Mouse (Mus musculus) intestine, embryonic 16.5 days (tissue): ENCODE data around the gene March1. TPM values are rescaled to one million over a fixed set of nuclear protein-coding genes. Genes with fewer than 3 reads are reported as not detected.

Source experiments
- ATAC-seq: fragments of 200-750 bp; cut with Nextera tagmentation; 2 replicates; pipeline ENCODE4 v1.8.0; 2017; ENCODE audit warnings: moderate TSS enrichment, moderate library complexity
- H3K27ac ChIP-seq: fragments of 300-500 bp; sonication (generic); 2 replicates; pipeline ENCODE4 v1.5.1; 2014; ENCODE audit warnings: mild to moderate bottlenecking, low read length
- H3K27me3 ChIP-seq: fragments of 300-500 bp; sonication (generic); replicated peaks from 2 replicates; pipeline ENCODE4 v1.6.1; 2014; ENCODE audit warnings: low read length, control low read depth, mixed read lengths; ENCODE audit not compliant: control insufficient read depth, insufficient read depth
- H3K36me3 ChIP-seq: fragments of 300-500 bp; sonication (generic); 2 replicates; pipeline ENCODE4 v1.6.1; 2014; ENCODE audit warnings: low read length, control low read depth; ENCODE audit not compliant: control insufficient read depth, insufficient read depth
- H3K4me1 ChIP-seq: fragments of 300-500 bp; sonication (generic); 2 replicates; pipeline ENCODE4 v1.6.1; 2014; ENCODE audit warnings: low read length, control low read depth, mixed read lengths; ENCODE audit not compliant: control insufficient read depth, insufficient read depth
- H3K4me2 ChIP-seq: fragments of 300-500 bp; sonication (generic); 2 replicates; pipeline ENCODE4 v1.6.1; 2014; ENCODE audit warnings: low read depth, low read length, control low read depth
- H3K4me3 ChIP-seq: fragments of 300-500 bp; sonication (generic); 2 replicates; pipeline ENCODE4 v1.5.1; 2014; ENCODE audit warnings: mild to moderate bottlenecking, low read length
- H3K9ac ChIP-seq: fragments of 300-500 bp; sonication (generic); 2 replicates; pipeline ENCODE4 v1.6.1; 2014; ENCODE audit warnings: low read depth, low read length
- H3K9me3 ChIP-seq: fragments of 300-500 bp; sonication (generic); 2 replicates; pipeline ENCODE4 v1.6.1; 2016; ENCODE audit warnings: low read length, control low read depth; ENCODE audit not compliant: control insufficient read depth
- WGBS: fragments of 180-500 bp; shearing (Covaris S2); extraction: QIAGEN DNeasy Blood & Tissue Kit; methylation state at CpG from one replicate; pipeline ENCODE4 v1.1.7; 2014; 5-methylcytosine and 5-hydroxymethylcytosine counted together
- polyA plus RNA-seq: library from polyadenylated mRNA; unstranded; fragments of >200 nt; fragmentation: Nextera tagmentation; extraction: Ambion mirVana; gene quantifications from 2 replicates; pipeline ENCODE4 v1.2.1, GENCODE M21; 2015

March1 gene
- polyA plus RNA-seq, 1 experiment from 2014 or later = 0.51 TPM

- Histone ChIP-seq H3K9ac (no peak overlapping the region), H3K36me3 (no peaks in the 10 kb centered on the region), H3K27ac (no peak overlapping the region), H3K4me1 (no peaks in the 10 kb centered on the region), H3K9me3 (no peaks in the 10 kb centered on the region), H3K27me3 (no peaks in the 10 kb centered on the region), H3K4me2 (no peak overlapping the region), H3K4me3 (no peak overlapping the region)
- no peak for ATAC-seq
- WGBS = 17% methylated on average over 10 of the region's 10 CpGs
Measured at GRCm38 (mm10) chr8:65966502-65967222, 349.0 kb downstream of the March1 start.

DNA sequence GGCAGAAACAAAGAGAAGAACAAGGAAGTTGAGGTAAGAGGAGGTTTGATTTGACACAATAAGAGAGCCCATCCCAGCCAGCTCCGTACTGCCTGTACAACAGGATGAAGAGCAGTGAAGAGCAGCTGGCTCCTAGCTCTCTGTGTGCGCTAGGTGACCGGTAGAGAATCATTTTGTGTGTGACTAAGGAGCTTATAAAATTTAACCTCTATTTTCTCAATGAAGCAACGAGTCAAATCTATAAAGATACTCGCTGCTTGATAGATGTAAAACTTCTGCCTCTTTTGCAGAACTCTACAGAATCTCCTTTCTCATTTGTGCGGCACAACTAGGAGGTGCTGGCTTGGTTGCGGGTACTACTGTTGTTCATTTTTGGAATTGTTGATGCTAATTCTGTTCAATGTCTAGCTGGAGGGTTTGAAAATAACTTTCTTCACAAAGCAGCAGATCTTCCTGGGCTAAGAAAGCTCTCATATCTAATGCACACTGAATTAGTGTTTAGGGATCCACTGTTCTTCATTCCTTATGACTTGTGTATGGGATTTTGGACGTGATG lies 349.6 kb downstream of the March1 start:
- H3K4me3 ChIP-seq = no peak overlapping the region
- no peaks in the 10 kb centered on the region for H3K27me3 ChIP-seq
- 70% methylated on average over 8 of the region's 8 CpGs for WGBS
- ATAC-seq = no peak
- no peaks in the 10 kb centered on the region for H3K4me1 ChIP-seq
- H3K4me2 ChIP-seq = no peak overlapping the region
- H3K9me3 ChIP-seq = no peaks in the 10 kb centered on the region
- no peaks in the 10 kb centered on the region for H3K36me3 ChIP-seq
- no peak overlapping the region for H3K9ac ChIP-seq
- no peak overlapping the region for H3K27ac ChIP-seq

DNA sequence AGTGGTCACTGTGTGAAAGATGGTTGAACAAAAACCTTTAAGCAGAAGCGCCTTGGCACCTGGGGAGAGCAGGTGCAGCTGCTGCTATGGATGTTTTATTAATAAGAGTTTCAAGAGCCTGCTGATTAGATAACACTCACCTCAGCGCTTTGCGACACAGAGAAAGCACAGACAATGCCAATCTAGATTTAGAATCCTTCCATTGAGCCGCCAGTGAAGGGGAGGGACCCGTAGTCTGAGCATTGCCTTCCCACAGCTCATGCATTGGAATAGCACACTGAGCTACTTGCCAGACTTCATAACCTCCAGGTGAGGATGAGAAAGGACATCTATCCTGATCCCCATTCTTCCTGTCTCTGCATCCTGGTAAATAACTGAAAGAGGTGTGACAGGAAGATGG lies 359.2 kb downstream of the March1 start:
- no peak overlapping the region for H3K27ac ChIP-seq
- H3K4me1 ChIP-seq = no peaks in the 10 kb centered on the region
- no peaks in the 10 kb centered on the region for H3K9me3 ChIP-seq
- no peaks in the 10 kb centered on the region for H3K27me3 ChIP-seq
- H3K36me3 ChIP-seq = no peaks in the 10 kb centered on the region
- no peak overlapping the region for H3K4me3 ChIP-seq
- 71% methylated on average over 5 of the region's 5 CpGs for WGBS
- no peak for ATAC-seq
- no peak overlapping the region for H3K4me2 ChIP-seq
- H3K9ac ChIP-seq = no peak overlapping the region

DNA sequence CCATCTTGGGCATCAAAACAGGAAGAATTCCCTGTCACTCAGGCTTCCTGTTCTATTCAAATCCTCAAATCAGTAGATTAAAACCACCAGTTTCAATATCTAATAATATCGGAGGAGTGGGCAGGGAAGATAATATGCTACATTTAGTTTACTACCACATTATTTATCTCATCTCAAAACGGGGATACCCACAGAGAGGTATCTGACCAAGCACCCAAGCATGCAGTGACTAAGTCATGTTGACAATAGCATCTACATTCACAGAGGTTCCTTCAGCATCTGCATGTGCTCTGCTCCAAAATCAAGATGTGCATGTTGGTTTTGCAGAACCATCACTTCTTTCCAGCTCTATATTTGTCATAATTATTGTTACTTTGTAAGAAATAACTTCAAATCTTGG lies 364.3 kb downstream of the March1 start:
- ATAC-seq = no peak
- H3K27me3 ChIP-seq = no peaks in the 10 kb centered on the region
- no peak overlapping the region for H3K9ac ChIP-seq
- no peaks in the 10 kb centered on the region for H3K4me1 ChIP-seq
- no peak overlapping the region for H3K27ac ChIP-seq
- H3K4me3 ChIP-seq = no peak overlapping the region
- WGBS = 86% methylated on average over 2 of the region's 2 CpGs
- H3K36me3 ChIP-seq = no peaks in the 10 kb centered on the region
- no peak overlapping the region for H3K4me2 ChIP-seq
- no peaks in the 10 kb centered on the region for H3K9me3 ChIP-seq

DNA sequence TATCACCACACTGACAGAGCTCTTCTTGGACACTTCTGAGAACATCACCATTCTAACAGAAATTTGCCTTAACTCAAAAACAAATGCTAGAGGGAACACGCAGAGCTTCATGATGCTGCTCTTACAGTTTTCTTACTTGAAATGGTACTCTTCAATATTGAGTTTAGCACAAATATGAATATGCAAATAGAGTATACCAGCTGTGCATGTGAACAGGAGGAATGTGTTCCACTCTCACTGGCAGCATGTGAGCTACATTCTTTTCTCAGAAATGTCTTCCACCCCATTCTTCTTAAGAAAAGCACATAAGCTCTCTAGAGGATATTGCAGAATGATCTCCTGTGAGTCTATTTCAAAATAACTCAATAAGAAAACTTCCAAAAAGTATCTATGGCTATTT lies 370.0 kb downstream of the March1 start:
- no peaks in the 10 kb centered on the region for H3K4me1 ChIP-seq
- 81% methylated on average over 1 of the region's 1 CpGs for WGBS
- no peak overlapping the region for H3K9ac ChIP-seq
- no peak overlapping the region for H3K27ac ChIP-seq
- no peaks in the 10 kb centered on the region for H3K36me3 ChIP-seq
- no peaks in the 10 kb centered on the region for H3K27me3 ChIP-seq
- H3K9me3 ChIP-seq = no peaks in the 10 kb centered on the region
- no peak overlapping the region for H3K4me2 ChIP-seq
- no peak overlapping the region for H3K4me3 ChIP-seq
- no peak for ATAC-seq

DNA sequence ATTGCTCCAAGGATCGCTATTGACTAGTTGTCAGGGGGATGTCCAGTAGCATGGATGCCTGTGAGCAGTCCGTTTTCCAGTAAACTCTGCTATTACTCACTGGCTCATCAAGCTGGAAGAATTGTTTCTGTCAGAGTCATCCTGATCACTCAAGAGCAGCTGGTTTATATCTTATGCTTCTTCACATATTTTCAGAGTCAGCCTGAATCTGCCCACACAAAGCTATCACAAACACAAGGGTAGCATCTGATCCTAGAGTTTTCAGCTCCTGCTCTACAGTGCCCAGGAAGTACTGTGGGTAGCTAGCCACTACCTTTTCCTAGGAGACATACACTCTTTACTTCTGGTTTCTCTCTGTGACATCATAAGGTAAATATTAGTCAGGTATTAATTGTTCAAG lies 405.1 kb downstream of the March1 start:
- no peak overlapping the region for H3K9ac ChIP-seq
- WGBS = 79% methylated on average over 2 of the region's 2 CpGs
- H3K4me2 ChIP-seq = no peak overlapping the region
- no peak overlapping the region for H3K27ac ChIP-seq
- no peaks in the 10 kb centered on the region for H3K27me3 ChIP-seq
- no peaks in the 10 kb centered on the region for H3K4me1 ChIP-seq
- H3K36me3 ChIP-seq = no peaks in the 10 kb centered on the region
- H3K4me3 ChIP-seq = no peak overlapping the region
- no peaks in the 10 kb centered on the region for H3K9me3 ChIP-seq
- no peak for ATAC-seq

GRCm38 (mm10) chr8:66033651-66034050 lies 416.0 kb downstream of the March1 start:
- ATAC-seq = no peak
- H3K27me3 ChIP-seq = no peaks in the 10 kb centered on the region

GRCm38 (mm10) chr8:66034429-66034828 lies 416.7 kb downstream of the March1 start:
- Histone ChIP-seq H3K4me2 (no peak overlapping the region), H3K4me1 (no peaks in the 10 kb centered on the region), H3K4me3 (no peak overlapping the region), H3K27ac (no peak overlapping the region), H3K27me3 (no peaks in the 10 kb centered on the region), H3K9me3 (no peaks in the 10 kb centered on the region), H3K9ac (no peak overlapping the region), H3K36me3 (no peaks in the 10 kb centered on the region)
- no peak for ATAC-seq
- 84% methylated on average over 3 of the region's 3 CpGs for WGBS

More at GRCm38 (mm10) chr8:66033651-66034050, 416.0 kb downstream of the March1 start:
- no peaks in the 10 kb centered on the region for H3K36me3 ChIP-seq
- no peaks in the 10 kb centered on the region for H3K9me3 ChIP-seq
- no peak overlapping the region for H3K4me2 ChIP-seq
- no peak overlapping the region for H3K4me3 ChIP-seq
- H3K27ac ChIP-seq = no peak overlapping the region
- no peak overlapping the region for H3K9ac ChIP-seq
- no peaks in the 10 kb centered on the region for H3K4me1 ChIP-seq
- WGBS = 72% methylated on average over 3 of the region's 3 CpGs

GRCm38 (mm10) chr8:66094152-66094551 lies 476.5 kb downstream of the March1 start:
- no peaks in the 10 kb centered on the region for H3K27me3 ChIP-seq
- H3K4me1 ChIP-seq = no peaks in the 10 kb centered on the region
- H3K27ac ChIP-seq = no peak overlapping the region
- no peak overlapping the region for H3K4me3 ChIP-seq
- 87% methylated on average over 3 of the region's 3 CpGs for WGBS
- no peak for ATAC-seq
- no peaks in the 10 kb centered on the region for H3K36me3 ChIP-seq
- no peak overlapping the region for H3K9ac ChIP-seq
- no peak overlapping the region for H3K4me2 ChIP-seq
- H3K9me3 ChIP-seq = no peaks in the 10 kb centered on the region

DNA sequence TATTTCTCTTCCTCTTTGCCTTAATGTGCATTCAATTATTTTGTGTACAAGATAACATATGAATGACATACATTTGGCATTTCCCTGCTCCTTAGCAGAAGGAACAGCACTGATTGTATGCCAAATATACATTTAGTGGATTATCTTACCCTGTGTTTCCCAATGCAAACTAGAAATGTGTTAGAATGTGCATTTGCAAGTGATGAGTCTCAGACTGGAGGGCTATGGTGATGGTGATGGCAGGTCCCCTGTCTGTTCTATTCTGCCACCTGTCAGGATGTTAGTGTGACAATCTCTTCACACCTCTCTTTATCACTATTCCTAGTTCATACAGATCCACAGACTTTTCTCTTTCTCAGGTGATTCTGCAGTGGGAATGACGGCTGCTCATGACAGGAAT lies 480.4 kb downstream of the March1 start:
- H3K27me3 ChIP-seq = no peaks in the 10 kb centered on the region
- no peaks in the 10 kb centered on the region for H3K36me3 ChIP-seq
- no peaks in the 10 kb centered on the region for H3K9me3 ChIP-seq
- H3K4me2 ChIP-seq = no peak overlapping the region
- no peak overlapping the region for H3K4me3 ChIP-seq
- no peaks in the 10 kb centered on the region for H3K4me1 ChIP-seq
- 86% methylated on average over 1 of the region's 1 CpGs for WGBS
- H3K9ac ChIP-seq = no peak overlapping the region
- no peak for ATAC-seq
- no peak overlapping the region for H3K27ac ChIP-seq
